Mouse (Mus musculus): ENCODE results near the gene Magea5. TPM values are rescaled to one million over a fixed set of nuclear protein-coding genes. Genes with fewer than 3 reads are reported as not detected.
"Not testable (repeated sequence)": the region's sequence is repeated elsewhere in the genome, so short reads cannot be mapped to it uniquely, and the experiment has no call there.

The Magea5 gene
- total RNA-seq (2021), result not detected

- DNase-seq; intact Hi-C loops (cut with DNase I): not testable (repeated sequence)
Observed at GRCm38 (mm10) chrX:155063045-155063444, at the start of gene Magea5. Magea5 (minus strand) TSS chrX:155063145.

GRCm38 (mm10) chrX:155098024-155098423, 35.1 kb upstream of the Magea5 start:
- intact Hi-C loops (cut with DNase I), result loop anchor here (5.0 kb wide), 2 partner anchors 219 to 279 kb away; no protein-coding TSS in a partner anchor
- DNase-seq, result peak in 1 of 2 experiments; percentile 1

GRCm38 (mm10) chrX:155093566-155093965, 30.6 kb upstream of the Magea5 start, which contains the start of gene Magea2:
Magea2 (minus strand) TSS chrX:155093666.
- DNase-seq; intact Hi-C loops (cut with DNase I): not testable (repeated sequence)

- DNase-seq; intact Hi-C loops (cut with DNase I): not testable (repeated sequence)
Observed at GRCm38 (mm10) chrX:155089693-155090092, 26.7 kb upstream of the Magea5 start, which contains the start of gene Magea1. Magea1 (minus strand) TSS chrX:155089793.

Other genes starting within 250 kb of the Magea5 start
- gene Cldn34b1, start 172.9 kb downstream of the Magea5 start, total RNA-seq (2021), result not detected
- gene Magea6, start 127.2 kb downstream of the Magea5 start, total RNA-seq (2021), result not detected
- not detected for gene Magea3, start 113.6 kb downstream of the Magea5 start, total RNA-seq (2021)
- not detected for gene Magea8, start 67.3 kb downstream of the Magea5 start, total RNA-seq (2021)
- gene Magea1, start 26.6 kb upstream of the Magea5 start, total RNA-seq (2021), result not detected
- gene Magea2, start 30.5 kb upstream of the Magea5 start, total RNA-seq (2021), result not detected
- gene Cldn34b2, start 65.3 kb upstream of the Magea5 start, total RNA-seq (2021), result not detected
- gene Sat1, start 153.3 kb upstream of the Magea5 start, total RNA-seq (2021), result 10 to 100 TPM; 34.4 to 41.1 TPM
- 10 to 100 TPM; 26.0 to 26.5 TPM for gene Acot9, start 199.3 kb upstream of the Magea5 start, total RNA-seq (2021)

Measured in heart, postnatal 36 days (tissue).